Mouse (Mus musculus) mouse trophoblast stem cell (cell line): ENCODE data around the gene Rcc2.

Experiments
- in situ Hi-C, 2 experiments: fragments of 300-500 bp; cut with MseI, MboI; formaldehyde crosslinking; loops; 2 replicates in 1 of 2; 3 replicates in 1 of 2; pipeline ENCODE4 v1.15.1; 2025

Rcc2 gene

GRCm38 (mm10) chr4:140684881-140685303 is 15.4 kb upstream of the Rcc2 start:
- in situ Hi-C loops = no loop called here

DNA sequence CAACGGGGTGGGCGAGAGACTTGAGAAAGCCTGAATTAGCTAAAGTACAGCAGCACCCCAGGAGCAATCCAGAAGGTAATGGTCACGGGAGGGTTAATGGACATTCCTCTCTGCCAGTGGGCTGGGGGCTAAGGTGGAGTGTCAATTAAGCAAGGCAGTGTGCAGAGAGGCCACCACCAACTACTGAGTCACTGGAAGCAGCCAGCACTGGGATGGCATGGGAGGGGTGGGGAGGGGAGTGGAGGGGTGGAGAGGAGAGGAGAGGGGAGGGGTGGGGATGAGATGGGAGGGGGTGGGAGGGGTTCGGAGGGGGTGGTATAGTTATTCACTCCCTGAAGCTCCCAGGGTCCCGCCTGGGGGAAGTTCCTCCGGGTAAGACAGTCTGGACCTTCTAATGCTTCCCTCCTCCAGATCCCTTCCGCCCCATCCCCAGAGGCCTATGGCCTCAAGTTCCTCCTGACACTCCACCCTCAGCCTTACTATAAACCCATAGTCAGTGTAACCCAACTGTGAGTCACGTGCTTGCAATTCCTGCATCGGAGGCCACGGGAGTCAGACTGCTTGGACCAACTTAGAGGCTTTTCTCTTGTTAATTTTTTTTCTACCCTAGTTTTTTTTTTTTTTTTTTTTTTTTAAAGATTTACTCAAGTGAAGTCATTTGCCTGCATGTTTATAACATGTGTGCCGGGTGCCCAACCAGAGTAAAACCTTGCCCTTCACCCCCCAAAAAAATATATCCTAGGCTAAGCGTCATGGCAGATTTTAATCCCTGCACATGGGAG is 12.1 kb upstream of the Rcc2 start:
- in situ Hi-C loops = no loop called here

DNA sequence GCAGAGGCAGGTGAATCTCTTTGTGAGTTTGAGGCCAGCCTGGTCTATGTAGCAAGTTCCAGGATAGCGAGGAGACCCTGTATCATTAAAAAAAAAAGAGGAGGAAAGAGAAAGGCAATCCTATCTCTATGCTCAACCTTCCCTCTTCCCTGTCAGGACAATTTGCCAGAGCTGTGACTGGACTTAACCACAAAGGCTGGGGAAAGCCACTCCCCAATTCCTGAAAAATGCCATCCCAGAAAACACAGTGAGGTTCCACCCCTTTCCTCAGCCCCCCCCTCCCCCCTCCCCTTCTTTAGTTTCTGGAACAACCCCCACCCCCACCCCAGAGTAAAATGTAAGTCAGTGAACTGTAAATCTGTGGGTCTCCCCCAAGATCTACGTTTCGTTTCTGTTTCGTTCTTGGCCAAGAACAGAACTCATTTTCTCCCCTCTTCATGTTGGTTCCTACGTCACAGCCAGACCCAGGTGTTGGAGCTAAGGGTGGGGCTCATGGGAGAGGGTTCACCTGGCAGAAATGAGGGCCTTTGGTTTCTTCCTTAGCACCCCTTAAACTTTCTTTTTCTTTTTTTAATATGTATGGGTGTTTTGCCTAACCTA is 11.4 kb upstream of the Rcc2 start:
- in situ Hi-C loops = no loop called here

DNA sequence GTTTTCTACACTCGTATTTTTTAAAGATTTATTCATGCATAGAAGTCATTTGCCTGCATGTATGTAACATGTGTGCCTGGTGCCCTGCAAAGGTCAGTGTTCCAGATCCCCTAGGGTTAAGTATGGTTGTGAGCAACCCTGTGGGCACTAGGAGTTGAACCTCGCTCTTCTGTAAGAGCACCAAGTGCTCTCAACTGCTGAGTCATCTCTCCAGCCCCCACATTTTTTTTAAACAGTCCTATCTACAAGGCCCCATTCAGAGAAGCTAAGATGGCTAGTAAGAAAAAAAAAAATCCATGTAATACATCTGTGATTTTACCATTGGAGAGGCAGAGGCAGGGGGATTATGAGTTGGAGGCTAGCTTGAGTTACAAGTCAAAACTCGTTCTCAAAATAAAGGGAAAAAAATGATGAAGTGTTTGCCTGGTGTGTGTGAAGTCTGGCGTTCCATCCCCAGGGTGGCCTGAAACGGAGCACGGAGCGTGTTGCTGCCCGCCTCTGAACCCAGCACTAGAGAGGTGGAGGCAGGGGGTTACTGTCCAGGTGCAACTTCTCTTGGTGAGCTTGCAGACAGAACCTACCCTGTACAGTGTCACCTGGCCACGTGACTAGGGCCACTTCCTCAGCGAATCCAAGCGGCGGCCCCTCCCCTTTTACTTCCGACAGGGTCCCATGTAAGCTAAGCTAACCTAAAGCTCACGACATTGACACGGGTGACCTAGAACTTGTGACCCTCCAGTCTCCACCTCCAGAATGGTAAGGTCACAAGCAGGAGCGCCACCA is 10.3 kb upstream of the Rcc2 start:
- in situ Hi-C loops = no loop called here

- in situ Hi-C loops = no loop called here
These were observed 8.9 kb upstream of the Rcc2 start for GRCm38 (mm10) chr4:140691481-140691880.

DNA sequence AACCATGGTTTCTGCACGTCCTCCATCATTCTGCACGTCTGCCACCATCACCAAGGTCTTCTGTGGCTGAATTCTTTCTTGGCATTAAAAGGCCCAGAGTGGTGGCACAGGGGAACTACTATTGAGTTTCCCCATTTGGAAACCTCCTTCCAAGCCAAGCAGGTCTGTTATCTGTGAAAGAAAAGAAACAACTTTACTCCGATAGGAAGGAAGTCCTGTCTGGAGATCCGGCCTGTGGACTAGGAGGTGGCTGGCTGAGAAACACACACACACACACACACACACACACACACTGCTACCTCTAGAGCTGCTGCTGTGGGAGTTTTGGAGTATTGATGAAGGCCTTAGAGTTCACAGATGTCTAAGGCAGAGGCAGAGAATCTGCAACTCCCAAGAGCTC is 6.8 kb upstream of the Rcc2 start:
- in situ Hi-C loops = no loop called here

- in situ Hi-C loops = no loop called here
These were observed 5.7 kb upstream of the Rcc2 start for GRCm38 (mm10) chr4:140694551-140695060.

- in situ Hi-C loops = no loop called here
These were observed 5.2 kb upstream of the Rcc2 start for GRCm38 (mm10) chr4:140695146-140695545.

- in situ Hi-C loops = no loop called here
These were observed 4.4 kb upstream of the Rcc2 start for GRCm38 (mm10) chr4:140695675-140696585.

DNA sequence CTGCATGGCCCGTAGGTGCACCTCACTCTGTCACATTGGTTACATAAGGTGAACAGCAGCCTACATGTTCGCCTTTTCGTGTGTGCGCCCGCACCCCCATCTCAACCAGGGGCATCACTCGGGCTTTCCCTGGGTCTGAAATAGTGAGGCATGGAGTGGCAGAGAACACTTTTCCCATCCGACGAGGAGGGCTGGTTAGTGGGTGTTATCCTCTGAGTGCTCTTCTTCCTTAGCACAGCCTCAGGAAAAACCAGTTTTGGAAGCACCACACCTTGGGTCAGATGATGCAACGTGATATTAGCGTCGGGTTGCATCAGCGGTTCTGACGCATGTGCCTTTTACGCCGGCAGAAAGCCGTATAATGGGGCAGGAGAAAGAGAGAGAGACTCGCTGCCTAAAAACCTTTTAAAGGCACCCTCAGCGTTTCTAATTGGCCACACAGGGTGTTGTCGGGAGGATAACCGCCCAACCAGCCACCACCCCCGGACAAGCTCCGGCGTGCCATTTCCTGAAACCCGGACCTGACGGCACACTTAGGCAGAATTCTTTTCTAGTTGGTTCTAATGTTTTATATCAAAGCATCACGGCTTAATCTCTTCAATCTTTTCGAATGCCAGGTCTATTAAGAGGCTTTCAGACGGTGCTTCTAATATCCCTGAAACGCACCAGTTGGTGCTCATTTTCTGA is 757 bp upstream of the Rcc2 start:
- in situ Hi-C loops = no loop called here

DNA sequence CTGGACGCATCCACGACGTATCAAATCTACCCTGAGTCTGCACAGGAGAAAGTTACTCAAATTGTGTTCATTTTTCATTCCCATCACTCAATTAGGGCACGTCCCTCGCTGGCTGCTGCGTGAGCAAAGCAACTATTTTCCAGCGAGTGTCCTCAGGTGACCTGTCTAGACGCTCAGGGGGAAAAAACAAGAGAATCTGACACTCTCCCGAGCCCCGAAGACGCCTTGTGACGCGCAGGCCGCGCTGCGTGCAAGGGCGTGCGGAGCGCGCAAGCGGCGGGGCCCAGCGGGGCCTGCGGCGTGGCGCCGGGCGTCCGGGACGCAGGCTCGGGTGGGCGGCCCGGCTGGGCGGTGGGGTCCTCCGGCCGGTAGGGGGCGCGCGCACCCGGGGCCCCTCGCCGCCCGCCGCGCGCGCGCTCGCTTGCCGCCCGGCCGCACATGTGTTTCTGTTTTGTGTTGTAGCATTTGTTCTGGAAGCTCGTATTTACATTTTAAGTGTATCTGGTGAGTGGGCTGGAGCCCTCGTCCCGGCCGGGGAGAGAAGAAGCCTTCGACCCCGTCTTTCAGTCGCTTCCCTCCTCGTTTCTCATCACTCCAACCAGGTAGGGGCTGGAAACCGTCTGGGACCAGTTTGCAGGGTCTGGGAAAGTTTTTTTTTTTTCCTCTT is 841 bp downstream of the Rcc2 start:
- in situ Hi-C loops = no loop called here

- in situ Hi-C loops = no loop called here
These were observed 1.6 kb downstream of the Rcc2 start for GRCm38 (mm10) chr4:140701716-140702561.

DNA sequence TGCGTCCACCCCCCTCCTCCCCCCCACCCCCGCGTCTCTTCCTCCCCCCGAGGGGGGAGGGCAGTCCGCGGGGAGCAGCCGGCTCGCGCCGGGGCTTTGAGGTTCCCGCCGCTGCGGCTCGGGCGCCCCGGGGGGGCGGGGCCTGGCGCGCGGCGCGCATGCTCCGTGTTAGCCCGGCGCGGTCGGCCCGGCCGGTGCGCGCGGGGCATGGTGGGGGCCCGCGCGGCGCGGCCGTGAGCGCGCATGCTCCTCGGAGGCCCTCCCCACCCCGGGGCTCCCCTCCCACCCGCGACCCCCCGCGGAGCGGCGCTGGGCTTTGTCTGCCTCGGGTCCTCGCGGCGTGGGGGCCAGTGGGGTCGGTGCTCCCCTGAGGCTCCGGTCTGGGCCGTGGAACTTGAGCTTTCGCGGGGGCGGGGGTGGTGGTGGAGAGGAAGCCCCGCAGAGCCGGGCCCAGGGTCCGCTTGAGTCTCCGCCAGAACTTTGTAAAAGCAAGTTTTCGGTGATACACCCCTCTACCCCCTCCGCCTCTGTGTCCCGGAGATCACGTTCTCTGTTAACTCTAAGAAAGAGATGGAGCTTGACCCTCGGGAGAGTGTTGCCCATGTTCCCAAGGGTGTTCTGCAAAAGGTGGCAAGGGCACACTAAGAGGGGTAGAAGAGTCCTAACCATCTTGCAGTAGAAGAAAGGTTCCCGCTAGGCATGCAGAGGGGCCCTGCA is 2.4 kb downstream of the Rcc2 start:
- in situ Hi-C loops = no loop called here

GRCm38 (mm10) chr4:140703636-140704035 is 3.3 kb downstream of the Rcc2 start:
- in situ Hi-C loops = no loop called here

DNA sequence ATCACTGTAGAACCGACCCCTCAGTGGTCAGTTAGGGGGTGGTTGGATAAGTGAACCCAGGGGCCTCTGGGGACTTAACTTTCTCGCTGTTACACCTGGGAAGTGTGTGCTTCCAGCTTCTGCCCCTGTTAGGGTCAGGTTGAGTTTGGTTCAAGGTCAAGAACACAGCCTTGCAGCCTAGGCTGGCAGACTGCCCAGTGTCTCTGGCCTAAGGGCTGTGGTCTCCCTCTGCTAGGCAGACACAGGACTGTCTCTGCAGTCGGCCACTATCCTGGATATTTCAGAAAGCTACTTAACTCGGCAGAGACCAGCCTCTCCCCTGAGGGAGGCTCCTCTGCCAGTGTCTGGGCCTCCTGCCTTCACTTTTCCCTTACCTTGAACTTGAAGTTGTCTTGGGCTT is 3.8 kb downstream of the Rcc2 start:
- in situ Hi-C loops = no loop called here

GRCm38 (mm10) chr4:140707615-140708014 is 7.3 kb downstream of the Rcc2 start:
- in situ Hi-C loops = no loop called here

GRCm38 (mm10) chr4:140708297-140708927 is 8.1 kb downstream of the Rcc2 start:
- in situ Hi-C loops = no loop called here

DNA sequence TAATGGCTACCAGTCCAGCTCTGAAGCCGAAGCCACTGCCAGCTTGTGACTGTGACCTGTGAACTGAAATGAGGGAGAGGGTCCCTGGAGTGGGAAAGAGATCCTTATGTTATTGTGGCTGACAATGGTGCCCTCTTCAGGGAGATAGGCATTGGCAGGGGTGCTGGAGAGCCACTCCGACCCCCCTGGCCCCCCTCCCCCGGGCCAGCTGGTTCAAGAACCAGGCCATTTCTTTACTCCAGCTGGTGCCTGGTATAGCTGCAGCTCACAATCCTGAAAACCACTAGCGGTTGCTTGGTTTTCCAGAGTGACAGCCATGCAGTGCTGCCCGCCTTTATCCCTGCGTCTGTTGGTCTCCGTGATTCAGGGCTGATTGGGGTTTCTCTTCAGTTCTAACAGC is 8.8 kb downstream of the Rcc2 start:
- in situ Hi-C loops = no loop called here
